Mouse (Mus musculus): ENCODE results near the gene Sidt1.

DNA sequence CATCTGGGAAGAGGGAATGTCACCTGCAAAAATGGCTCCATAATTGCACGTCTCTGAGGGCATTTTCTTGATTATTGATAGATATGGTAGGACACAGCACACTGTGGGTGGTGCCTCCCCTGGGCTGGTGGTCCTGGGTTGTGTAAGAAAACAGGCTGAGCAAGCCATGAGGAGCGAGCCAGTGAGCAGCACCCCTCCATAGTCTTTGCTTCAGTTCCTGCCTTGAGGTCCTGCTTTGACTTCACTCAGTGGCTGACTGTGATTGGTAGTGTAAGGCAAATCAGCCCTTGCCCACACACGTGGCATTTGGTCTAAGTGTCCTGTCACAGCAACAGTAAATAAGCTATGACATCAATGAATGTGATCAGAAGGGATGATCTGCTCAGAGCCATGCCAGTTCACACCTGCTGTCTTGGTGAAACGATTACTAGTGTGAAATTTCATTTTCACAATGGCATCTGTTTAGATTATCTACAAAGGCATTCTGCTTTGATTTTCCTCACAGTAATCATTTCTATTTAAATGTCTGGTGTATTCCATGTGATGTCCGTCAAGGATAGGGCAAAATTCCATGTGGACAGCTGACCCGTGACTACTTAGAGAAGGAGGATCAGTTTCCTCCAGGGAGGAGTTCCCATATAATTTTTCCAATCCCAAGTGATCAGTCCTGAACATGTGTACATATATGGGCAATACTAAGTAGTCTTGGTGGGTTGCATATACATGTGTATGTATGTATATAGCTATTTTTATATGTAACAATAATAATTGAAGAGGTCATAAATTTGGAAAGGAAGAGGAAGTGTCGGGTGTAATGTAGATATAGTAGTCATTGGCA lies 79.0 kb downstream of the Sidt1 start:
- TF ChIP-seq CTCF (IDR thresholded peaks at IDR 0.05; ENCODE audit: low read depth): no peak
- no peak for TF ChIP-seq EP300 (IDR thresholded peaks at IDR 0.05; ENCODE audit: low read depth)
